Mouse (Mus musculus) embryonic facial prominence, embryonic 12.5 days (tissue): ENCODE results near the gene Ankrd22. TPM values are rescaled to one million over a fixed set of nuclear protein-coding genes. Genes with fewer than 3 reads are reported as not detected.

Experiments used
- ATAC-seq: fragments of 200-750 bp; cut with Nextera tagmentation; 2 replicates; pipeline ENCODE4 v1.8.0; 2017; ENCODE audit not compliant: insufficient number of reproducible peaks, insufficient read depth, low FRiP score, low TSS enrichment
- H3K27ac ChIP-seq: fragments of 300-500 bp; sonication (generic); 2 replicates; pipeline ENCODE4 v1.5.1; 2016; ENCODE audit warnings: mild to moderate bottlenecking
- H3K27me3 ChIP-seq: fragments of 300-500 bp; sonication (generic); 2 replicates; pipeline ENCODE4 v1.6.1; 2016; ENCODE audit warnings: mild to moderate bottlenecking, moderate library complexity
- H3K36me3 ChIP-seq: fragments of 300-500 bp; sonication (generic); 2 replicates; pipeline ENCODE4 v1.6.1; 2016; ENCODE audit warnings: mild to moderate bottlenecking
- H3K4me1 ChIP-seq: fragments of 300-500 bp; sonication (generic); 2 replicates; pipeline ENCODE4 v1.6.1; 2016
- H3K4me2 ChIP-seq: fragments of 300-500 bp; sonication (generic); replicated peaks from 2 replicates; pipeline ENCODE4 v1.6.1; 2016; ENCODE audit warnings: mild to moderate bottlenecking, moderate library complexity
- H3K4me3 ChIP-seq: fragments of 300-500 bp; sonication (generic); 2 replicates; pipeline ENCODE4 v1.5.1; 2016; ENCODE audit warnings: mild to moderate bottlenecking
- H3K9ac ChIP-seq: fragments of 300-500 bp; sonication (generic); 2 replicates; pipeline ENCODE4 v1.6.1; 2016; ENCODE audit warnings: mild to moderate bottlenecking, moderate library complexity
- H3K9me3 ChIP-seq: fragments of 300-500 bp; sonication (generic); 2 replicates; pipeline ENCODE4 v1.6.1; 2016; ENCODE audit warnings: mild to moderate bottlenecking, moderate library complexity
- WGBS: fragments of 180-500 bp; shearing (Covaris S2); methylation state at CpG from one replicate; pipeline ENCODE4 v1.1.7; 2016; 5-methylcytosine and 5-hydroxymethylcytosine counted together
- polyA plus RNA-seq: library from polyadenylated mRNA; unstranded; fragments of >200 nt; fragmentation: Nextera tagmentation; extraction: Ambion mirVana; gene quantifications from 2 replicates; pipeline ENCODE4 v1.2.1, GENCODE M21; 2016

Ankrd22 gene
- polyA plus RNA-seq, 1 experiment from 2014 or later = 0.37 TPM

- 86% methylated on average over 6 of the region's 6 CpGs for WGBS
- Histone ChIP-seq H3K4me3 (no peak overlapping the region), H3K9me3 (no peaks in the 10 kb centered on the region), H3K4me2 (no peak overlapping the region), H3K4me1 (no peaks in the 10 kb centered on the region), H3K27ac (no peak overlapping the region), H3K9ac (no peak overlapping the region), H3K27me3 (no peaks in the 10 kb centered on the region), H3K36me3 (no peaks in the 10 kb centered on the region)
- ATAC-seq = no peak
These were observed 27.0 kb downstream of the Ankrd22 start for GRCm38 (mm10) chr19:34138720-34139430.

- H3K4me2 ChIP-seq = no peak overlapping the region
- whole genome bisulfite sequencing = 57% methylated on average over 3 of the region's 3 CpGs
- ATAC-seq = no peak
These were observed 45.6 kb downstream of the Ankrd22 start for GRCm38 (mm10) chr19:34120107-34120731.

GRCm38 (mm10) chr19:34119653-34120052 lies 46.2 kb downstream of the Ankrd22 start:
- Histone ChIP-seq H3K4me2 (no peak overlapping the region), H3K9me3 (no peaks in the 10 kb centered on the region), H3K4me1 (no peaks in the 10 kb centered on the region), H3K4me3 (no peak overlapping the region), H3K27me3 (no peaks in the 10 kb centered on the region), H3K9ac (no peak overlapping the region), H3K27ac (no peak overlapping the region), H3K36me3 (no peaks in the 10 kb centered on the region)
- 59% methylated on average over 4 of the region's 4 CpGs for WGBS
- no peak for ATAC-seq

More at GRCm38 (mm10) chr19:34120107-34120731, 45.6 kb downstream of the Ankrd22 start:
- Histone ChIP-seq H3K27me3 (no peaks in the 10 kb centered on the region), H3K36me3 (no peaks in the 10 kb centered on the region), H3K9ac (no peak overlapping the region), H3K4me3 (no peak overlapping the region), H3K9me3 (no peaks in the 10 kb centered on the region), H3K4me1 (no peaks in the 10 kb centered on the region), H3K27ac (no peak overlapping the region)

- 76% methylated on average over 1 of the region's 1 CpGs for WGBS
- Histone ChIP-seq H3K4me1 (no peaks in the 10 kb centered on the region), H3K27ac (no peak overlapping the region), H3K27me3 (no peaks in the 10 kb centered on the region), H3K4me3 (no peak overlapping the region), H3K4me2 (no peak overlapping the region), H3K9ac (no peak overlapping the region), H3K9me3 (no peaks in the 10 kb centered on the region), H3K36me3 (no peaks in the 10 kb centered on the region)
- no peak for ATAC-seq
These were observed 46.8 kb downstream of the Ankrd22 start for GRCm38 (mm10) chr19:34119102-34119501.

- 87% methylated on average over 3 of the region's 3 CpGs for WGBS
- H3K4me1 ChIP-seq = no peaks in the 10 kb centered on the region
- no peaks in the 10 kb centered on the region for H3K36me3 ChIP-seq
- no peaks in the 10 kb centered on the region for H3K9me3 ChIP-seq
- no peak overlapping the region for H3K9ac ChIP-seq
- H3K27ac ChIP-seq = no peak overlapping the region
- ATAC-seq = no peak
- H3K27me3 ChIP-seq = no peaks in the 10 kb centered on the region
- H3K4me2 ChIP-seq = no peak overlapping the region
- no peak overlapping the region for H3K4me3 ChIP-seq
These were observed 61.0 kb downstream of the Ankrd22 start for GRCm38 (mm10) chr19:34104841-34105240.

- Histone ChIP-seq H3K36me3 (no peaks in the 10 kb centered on the region), H3K27ac (no peak overlapping the region), H3K27me3 (no peaks in the 10 kb centered on the region), H3K4me2 (no peak overlapping the region), H3K9me3 (no peaks in the 10 kb centered on the region), H3K9ac (no peak overlapping the region), H3K4me1 (no peaks in the 10 kb centered on the region), H3K4me3 (no peak overlapping the region)
- no peak for ATAC-seq
- 63% methylated on average over 7 of the region's 7 CpGs for WGBS
These were observed 64.0 kb downstream of the Ankrd22 start for GRCm38 (mm10) chr19:34101888-34102287.

GRCm38 (mm10) chr19:34100633-34101032 lies 65.2 kb downstream of the Ankrd22 start, which contains the start of gene Lipm:
Gene Lipm, plus strand, starts transcription at chr19:34100933.
- Histone ChIP-seq H3K4me2 (no peak within 1 kb of the TSS), H3K36me3 (no peaks in the 10 kb centered on the region), H3K4me3 (no peak within 1 kb of the TSS), H3K27ac (no peak within 1 kb of the TSS), H3K9ac (no peak within 1 kb of the TSS), H3K27me3 (no peaks in the 10 kb centered on the region), H3K9me3 (no peaks in the 10 kb centered on the region), H3K4me1 (no peaks in the 10 kb centered on the region)
- no peak for ATAC-seq
- 82% methylated on average over 4 of the region's 4 CpGs for WGBS

GRCm38 (mm10) chr19:34096228-34096627 lies 69.6 kb downstream of the Ankrd22 start:
- Histone ChIP-seq H3K27me3 (no peaks in the 10 kb centered on the region), H3K27ac (no peak overlapping the region), H3K36me3 (no peaks in the 10 kb centered on the region), H3K4me1 (no peaks in the 10 kb centered on the region), H3K4me2 (no peak overlapping the region), H3K9me3 (no peaks in the 10 kb centered on the region), H3K4me3 (no peak overlapping the region), H3K9ac (no peak overlapping the region)
- 65% methylated on average over 1 of the region's 1 CpGs for WGBS
- no peak for ATAC-seq

- 77% methylated on average over 5 of the region's 5 CpGs for WGBS
- Histone ChIP-seq H3K9me3 (no peaks in the 10 kb centered on the region), H3K27ac (no peak overlapping the region), H3K4me1 (no peaks in the 10 kb centered on the region), H3K36me3 (no peaks in the 10 kb centered on the region), H3K27me3 (no peaks in the 10 kb centered on the region), H3K4me2 (no peak overlapping the region), H3K9ac (no peak overlapping the region), H3K4me3 (no peak overlapping the region)
- no peak for ATAC-seq
These were observed 70.5 kb downstream of the Ankrd22 start for GRCm38 (mm10) chr19:34095381-34095780.

- Histone ChIP-seq H3K4me2 (no peak overlapping the region), H3K27ac (no peak overlapping the region), H3K9ac (no peak overlapping the region), H3K4me3 (no peak overlapping the region), H3K4me1 (no peaks in the 10 kb centered on the region), H3K9me3 (no peaks in the 10 kb centered on the region), H3K36me3 (no peaks in the 10 kb centered on the region), H3K27me3 (no peaks in the 10 kb centered on the region)
- 81% methylated on average over 3 of the region's 3 CpGs for WGBS
- ATAC-seq = no peak
These were observed 76.7 kb downstream of the Ankrd22 start for GRCm38 (mm10) chr19:34089011-34089680.

GRCm38 (mm10) chr19:34078130-34078529 lies 87.7 kb downstream of the Ankrd22 start:
- no peaks in the 10 kb centered on the region for H3K4me1 ChIP-seq
- no peak overlapping the region for H3K27ac ChIP-seq
- no peak overlapping the region for H3K4me3 ChIP-seq
- no peak for ATAC-seq
- H3K4me2 ChIP-seq = no peak overlapping the region
- H3K36me3 ChIP-seq = no peaks in the 10 kb centered on the region
- H3K27me3 ChIP-seq = no peaks in the 10 kb centered on the region
- no peak overlapping the region for H3K9ac ChIP-seq
- WGBS = 83% methylated on average over 2 of the region's 2 CpGs
- no peaks in the 10 kb centered on the region for H3K9me3 ChIP-seq

- Histone ChIP-seq H3K9me3 (no peaks in the 10 kb centered on the region), H3K9ac (no peak overlapping the region), H3K4me3 (no peak overlapping the region), H3K4me2 (no peak overlapping the region), H3K36me3 (no peaks in the 10 kb centered on the region), H3K27me3 (no peaks in the 10 kb centered on the region), H3K27ac (no peak overlapping the region), H3K4me1 (no peaks in the 10 kb centered on the region)
- no peak for ATAC-seq
These were observed 91.6 kb downstream of the Ankrd22 start for GRCm38 (mm10) chr19:34074239-34074638.
